Mouse (Mus musculus): ENCODE measurements around the gene Optn.
"Not testable (repeated sequence)": the region's sequence is repeated elsewhere in the genome, so short reads cannot be mapped to it uniquely, and the experiment has no call there.

Optn gene

GRCm38 (mm10) chr2:5063299-5064205 lies at the start of gene Optn:
TSS of gene Optn (minus strand) at chr2:5064051.
- DNase-seq (ENCODE audit: low spot score) = peak; percentile 18

GRCm38 (mm10) chr2:5112785-5113291 lies 49.0 kb upstream of the Optn start:
- no peak for DNase-seq (ENCODE audit: low spot score)

- no peak for DNase-seq (ENCODE audit: low spot score)
These were observed 39.0 kb upstream of the Optn start for GRCm38 (mm10) chr2:5102891-5103290.

GRCm38 (mm10) chr2:5101743-5102245 lies 37.9 kb upstream of the Optn start:
- DNase-seq (ENCODE audit: low spot score) = no peak

- DNase-seq (ENCODE audit: low spot score) = no peak
These were observed 35.3 kb upstream of the Optn start for GRCm38 (mm10) chr2:5099176-5099575.

- no peak for DNase-seq (ENCODE audit: low spot score)
These were observed 34.1 kb upstream of the Optn start for GRCm38 (mm10) chr2:5097786-5098445.

GRCm38 (mm10) chr2:5095316-5095715 lies 31.5 kb upstream of the Optn start:
- no peak for DNase-seq (ENCODE audit: low spot score)

- no peak for DNase-seq (ENCODE audit: low spot score)
These were observed 31.0 kb upstream of the Optn start for GRCm38 (mm10) chr2:5094876-5095275.

- DNase-seq (ENCODE audit: low spot score) = not testable (repeated sequence)
These were observed 26.5 kb upstream of the Optn start for GRCm38 (mm10) chr2:5090385-5090784.

GRCm38 (mm10) chr2:5087667-5088066 lies 23.8 kb upstream of the Optn start:
- no peak for DNase-seq (ENCODE audit: low spot score)

- DNase-seq (ENCODE audit: low spot score) = no peak
These were observed 19.9 kb upstream of the Optn start for GRCm38 (mm10) chr2:5083739-5084138.

- DNase-seq (ENCODE audit: low spot score) = no peak
These were observed 16.4 kb upstream of the Optn start for GRCm38 (mm10) chr2:5080053-5080787.

- DNase-seq (ENCODE audit: low spot score) = no peak
These were observed 14.1 kb upstream of the Optn start for GRCm38 (mm10) chr2:5077937-5078336.

GRCm38 (mm10) chr2:5077490-5077889 lies 13.6 kb upstream of the Optn start:
- no peak for DNase-seq (ENCODE audit: low spot score)

- DNase-seq (ENCODE audit: low spot score) = no peak
These were observed 12.0 kb upstream of the Optn start for GRCm38 (mm10) chr2:5075856-5076255.

GRCm38 (mm10) chr2:5075432-5075831 lies 11.6 kb upstream of the Optn start:
- DNase-seq (ENCODE audit: low spot score) = no peak

- DNase-seq (ENCODE audit: low spot score) = no peak
These were observed 9.9 kb upstream of the Optn start for GRCm38 (mm10) chr2:5073785-5074184.

GRCm38 (mm10) chr2:5067951-5068350 lies 4.1 kb upstream of the Optn start:
- no peak for DNase-seq (ENCODE audit: low spot score)

- DNase-seq (ENCODE audit: low spot score) = not testable (repeated sequence)
These were observed 3.4 kb upstream of the Optn start for GRCm38 (mm10) chr2:5067254-5067653.

GRCm38 (mm10) chr2:5064247-5064646 lies 396 bp upstream of the Optn start:
- DNase-seq (ENCODE audit: low spot score) = no peak

- DNase-seq (ENCODE audit: low spot score) = no peak
These were observed 1.2 kb downstream of the Optn start for GRCm38 (mm10) chr2:5062496-5063298.
